Mouse (Mus musculus): ENCODE results near the gene Syt17. TPM values are rescaled to one million over a fixed set of nuclear protein-coding genes. Genes with fewer than 3 reads are reported as not detected.

Syt17 gene
- polyA plus RNA-seq, 2 experiments = 0.13 TPM

DNA sequence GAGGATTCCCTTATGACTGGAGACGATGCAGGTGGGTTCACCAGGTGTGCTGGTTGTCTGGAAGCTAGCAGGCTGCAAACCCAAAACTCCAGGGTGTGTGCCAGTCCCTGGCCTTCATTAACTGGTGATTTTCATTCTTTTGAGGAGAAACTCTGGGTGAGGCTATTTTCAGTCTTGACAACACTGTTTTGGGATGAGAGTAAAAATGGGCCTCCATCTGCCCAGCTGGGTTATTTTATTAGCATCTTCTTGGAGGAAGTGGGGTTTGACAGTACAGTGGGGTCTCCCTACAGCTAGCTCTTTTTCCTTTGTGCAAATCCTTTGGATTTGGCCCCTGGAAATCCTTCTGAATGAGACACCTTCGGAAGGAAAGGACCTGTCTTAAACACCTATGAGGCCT lies 101.1 kb downstream of the Syt17 start:
- Histone ChIP-seq H3K9me3 (ENCODE audit: control insufficient read depth, low read length) (no peaks in the 10 kb centered on the region), H3K4me1 (replicated peaks; ENCODE audit: control insufficient read depth in 2 of 2, insufficient read depth in 2 of 2, low read length in 1 of 2) (no peaks in the 10 kb centered on the region), H3K4me2 (ENCODE audit: low read depth) (no peak overlapping the region), H3K27ac (no peak overlapping the region), H3K9ac (replicated peaks) (no peak overlapping the region), H3K4me3 (ENCODE audit: insufficient read depth in 1 of 2, low read depth in 2 of 2, low read length in 2 of 2) (no peak overlapping the region), H3K36me3 (replicated peaks; ENCODE audit: control insufficient read depth, insufficient read depth, low read depth) (no peaks in the 10 kb centered on the region), H3K27me3 (ENCODE audit: control insufficient read depth, insufficient read depth, low read length) (no peaks in the 10 kb centered on the region)
- DNase-seq (ENCODE audit: low read depth in 3 of 3, low spot score in 3 of 3) (no peak), ATAC-seq (ENCODE audit: insufficient read depth) (no peak)
- 23% methylated on average over 2 of the region's 2 CpGs for WGBS (ENCODE audit: insufficient replicate concordance)
- no peak for TF ChIP-seq EP300 (IDR thresholded peaks at IDR 0.05; ENCODE audit: low read depth)
- TF ChIP-seq CTCF (IDR thresholded peaks at IDR 0.05; ENCODE audit: low read depth) = no peak

DNA sequence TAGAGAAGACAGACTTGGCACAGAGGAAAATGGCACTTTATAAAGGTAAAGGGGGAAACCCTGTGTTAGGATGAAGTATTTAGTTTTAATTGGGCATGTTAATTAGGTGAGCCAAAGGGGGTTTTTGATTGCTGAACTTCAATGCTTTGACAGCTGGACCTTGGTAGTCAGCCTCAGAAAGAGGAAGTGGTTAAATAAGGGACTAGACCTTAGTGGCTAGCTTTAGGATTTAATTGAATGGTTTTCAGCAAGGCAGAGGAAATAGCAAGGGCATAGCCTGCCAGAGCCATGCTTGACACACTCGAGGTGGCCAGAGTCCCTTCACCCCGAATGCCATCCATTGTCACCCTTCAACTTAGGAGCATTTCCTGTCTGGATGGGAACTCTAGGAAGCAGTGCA lies 101.6 kb downstream of the Syt17 start:
- TF ChIP-seq EP300 (IDR thresholded peaks at IDR 0.05; ENCODE audit: low read depth) = no peak
- no peak for TF ChIP-seq CTCF (IDR thresholded peaks at IDR 0.05; ENCODE audit: low read depth)
- Histone ChIP-seq H3K9ac (replicated peaks) (no peak overlapping the region), H3K4me3 (ENCODE audit: insufficient read depth in 1 of 2, low read depth in 2 of 2, low read length in 2 of 2) (no peak overlapping the region), H3K27ac (no peak overlapping the region), H3K4me2 (ENCODE audit: low read depth) (no peak overlapping the region), H3K36me3 (replicated peaks; ENCODE audit: control insufficient read depth, insufficient read depth, low read depth) (no peaks in the 10 kb centered on the region), H3K4me1 (replicated peaks; ENCODE audit: control insufficient read depth in 2 of 2, insufficient read depth in 2 of 2, low read length in 1 of 2) (no peaks in the 10 kb centered on the region), H3K9me3 (ENCODE audit: control insufficient read depth, low read length) (no peaks in the 10 kb centered on the region), H3K27me3 (ENCODE audit: control insufficient read depth, insufficient read depth, low read length) (no peaks in the 10 kb centered on the region)
- DNase-seq (ENCODE audit: low read depth in 3 of 3, low spot score in 3 of 3) (no peak), ATAC-seq (ENCODE audit: insufficient read depth) (no peak)
- 13% methylated on average over 2 of the region's 2 CpGs for WGBS (ENCODE audit: insufficient replicate concordance)

DNA sequence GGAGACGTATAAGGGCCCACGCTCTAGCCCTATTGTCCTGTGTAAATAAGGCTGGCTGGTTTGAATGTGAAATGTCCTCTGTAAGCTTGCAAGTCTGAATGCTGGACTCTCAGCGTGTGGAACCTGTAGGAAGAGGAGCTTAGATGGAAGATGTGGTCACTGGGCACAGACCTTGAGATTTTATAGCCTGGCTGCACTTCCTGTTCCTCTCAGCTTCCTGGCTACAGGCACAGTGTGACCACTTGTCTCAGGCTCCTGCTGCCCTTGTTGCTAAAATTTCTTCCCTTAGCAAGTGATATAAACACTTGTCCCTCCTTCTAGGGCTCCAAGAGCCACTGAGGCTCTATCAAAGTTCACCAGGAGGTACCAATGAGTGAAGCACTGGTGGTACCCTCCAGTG lies 102.6 kb downstream of the Syt17 start:
- no peak for ATAC-seq (ENCODE audit: insufficient read depth)
- no peak overlapping the region for H3K4me2 ChIP-seq (ENCODE audit: low read depth)
- TF ChIP-seq EP300 (IDR thresholded peaks at IDR 0.05; ENCODE audit: low read depth) (no peak), CTCF (IDR thresholded peaks at IDR 0.05; ENCODE audit: low read depth) (no peak)
- WGBS (ENCODE audit: insufficient replicate concordance) = 53% methylated on average over 3 of the region's 3 CpGs
- H3K27me3 ChIP-seq (ENCODE audit: control insufficient read depth, insufficient read depth, low read length) = no peaks in the 10 kb centered on the region
- H3K4me1 ChIP-seq (replicated peaks; ENCODE audit: control insufficient read depth in 2 of 2, insufficient read depth in 2 of 2, low read length in 1 of 2) = no peaks in the 10 kb centered on the region
- no peak overlapping the region for H3K4me3 ChIP-seq (ENCODE audit: insufficient read depth in 1 of 2, low read depth in 2 of 2, low read length in 2 of 2)
- no peaks in the 10 kb centered on the region for H3K36me3 ChIP-seq (replicated peaks; ENCODE audit: control insufficient read depth, insufficient read depth, low read depth)
- H3K9me3 ChIP-seq (ENCODE audit: control insufficient read depth, low read length) = no peaks in the 10 kb centered on the region
- no peak for DNase-seq (ENCODE audit: low read depth in 3 of 3, low spot score in 3 of 3)
- no peak overlapping the region for H3K9ac ChIP-seq (replicated peaks)
- H3K27ac ChIP-seq = no peak overlapping the region

DNA sequence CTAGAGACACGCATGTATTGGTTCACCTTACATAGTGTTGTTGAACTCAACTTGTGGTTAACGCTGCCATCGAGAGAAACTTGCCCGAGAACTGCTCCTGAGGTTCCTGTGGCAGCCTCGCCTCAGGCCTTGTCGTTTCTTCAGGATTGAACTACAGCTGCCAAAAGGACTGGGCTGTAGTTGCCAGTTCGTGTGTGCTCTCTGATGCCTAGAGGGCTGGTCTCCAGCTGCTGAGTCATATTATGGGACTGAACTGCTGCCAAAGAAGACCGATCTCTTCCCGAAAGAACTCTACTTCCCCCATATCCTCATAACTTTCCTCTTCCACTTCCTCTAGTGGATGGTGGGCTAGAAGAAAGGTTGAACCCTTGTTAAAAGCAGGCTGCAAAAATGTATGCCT lies 103.3 kb downstream of the Syt17 start:
- no peaks in the 10 kb centered on the region for H3K27me3 ChIP-seq (ENCODE audit: control insufficient read depth, insufficient read depth, low read length)
- H3K9ac ChIP-seq (replicated peaks) = no peak overlapping the region
- H3K27ac ChIP-seq = no peak overlapping the region
- ATAC-seq (ENCODE audit: insufficient read depth) = no peak
- no peaks in the 10 kb centered on the region for H3K4me1 ChIP-seq (replicated peaks; ENCODE audit: control insufficient read depth in 2 of 2, insufficient read depth in 2 of 2, low read length in 1 of 2)
- WGBS (ENCODE audit: insufficient replicate concordance) = 50% methylated on average over 9 of the region's 9 CpGs
- H3K9me3 ChIP-seq (ENCODE audit: control insufficient read depth, low read length) = no peaks in the 10 kb centered on the region
- TF ChIP-seq CTCF (IDR thresholded peaks at IDR 0.05; ENCODE audit: low read depth) (no peak), EP300 (IDR thresholded peaks at IDR 0.05; ENCODE audit: low read depth) (no peak)
- no peak overlapping the region for H3K4me2 ChIP-seq (ENCODE audit: low read depth)
- no peaks in the 10 kb centered on the region for H3K36me3 ChIP-seq (replicated peaks; ENCODE audit: control insufficient read depth, insufficient read depth, low read depth)
- no peak for DNase-seq (ENCODE audit: low read depth in 3 of 3, low spot score in 3 of 3)
- no peak overlapping the region for H3K4me3 ChIP-seq (ENCODE audit: insufficient read depth in 1 of 2, low read depth in 2 of 2, low read length in 2 of 2)

Other genes starting within 250 kb of the Syt17 start
- gene Smg1, start 204.6 kb downstream of the Syt17 start, polyA plus RNA-seq (2012; rRNA removed) = 5.2 and 10.5 TPM in 2 replicates
- 5.7 and 6.1 TPM in 2 replicates for gene Smg1, start 204.6 kb downstream of the Syt17 start, polyA plus RNA-seq (2014; fragmentation: Nextera tagmentation; extraction: Ambion mirVana)
- 1.2 and 1.5 TPM in 2 replicates for gene Itpripl2, start 43.8 kb upstream of the Syt17 start, polyA plus RNA-seq (2012; rRNA removed)
- 0.43 and 0.47 TPM in 2 replicates for gene Itpripl2, start 43.8 kb upstream of the Syt17 start, polyA plus RNA-seq (2014; fragmentation: Nextera tagmentation; extraction: Ambion mirVana)
- gene Coq7, start 85.1 kb upstream of the Syt17 start, polyA plus RNA-seq (2012; rRNA removed) = 17.6 and 34.1 TPM in 2 replicates
- 56.2 and 56.7 TPM in 2 replicates for gene Coq7, start 85.1 kb upstream of the Syt17 start, polyA plus RNA-seq (2014; fragmentation: Nextera tagmentation; extraction: Ambion mirVana)
- 0.11 and 0.14 TPM in 2 replicates for gene Tmc7, start 136.5 kb upstream of the Syt17 start, polyA plus RNA-seq (2012; rRNA removed)
- 0.24 and 0.30 TPM in 2 replicates for gene Tmc7, start 136.5 kb upstream of the Syt17 start, polyA plus RNA-seq (2014; fragmentation: Nextera tagmentation; extraction: Ambion mirVana)
- gene Tmc5, start 149.1 kb upstream of the Syt17 start, polyA plus RNA-seq (2012; rRNA removed) = not detected in 2 replicates
- not detected in 2 replicates for gene Tmc5, start 149.1 kb upstream of the Syt17 start, polyA plus RNA-seq (2014; fragmentation: Nextera tagmentation; extraction: Ambion mirVana)